Mouse (Mus musculus) gastrocnemius, postnatal 4 days (tissue): ENCODE results near the gene Sik1. TPM values are rescaled to one million over a fixed set of nuclear protein-coding genes. Genes with fewer than 3 reads are reported as not detected.

Experiments
- DNase-seq, 2 experiments: peaks; one replicate each; pipeline ENCODE4 v3.0.0; 2021 to 2022; ENCODE audit warnings: low spot score in 2 of 2, mixed read lengths in 2 of 2
- total RNA-seq, 2 experiments: library from RNA; stranded (reverse); gene quantifications; 2 replicates each; pipeline ENCODE4 v1.2.3; 2021

The Sik1 gene
- total RNA-seq, 2 experiments from 2014 or later = 80.3 to 83.2 TPM

DNA sequence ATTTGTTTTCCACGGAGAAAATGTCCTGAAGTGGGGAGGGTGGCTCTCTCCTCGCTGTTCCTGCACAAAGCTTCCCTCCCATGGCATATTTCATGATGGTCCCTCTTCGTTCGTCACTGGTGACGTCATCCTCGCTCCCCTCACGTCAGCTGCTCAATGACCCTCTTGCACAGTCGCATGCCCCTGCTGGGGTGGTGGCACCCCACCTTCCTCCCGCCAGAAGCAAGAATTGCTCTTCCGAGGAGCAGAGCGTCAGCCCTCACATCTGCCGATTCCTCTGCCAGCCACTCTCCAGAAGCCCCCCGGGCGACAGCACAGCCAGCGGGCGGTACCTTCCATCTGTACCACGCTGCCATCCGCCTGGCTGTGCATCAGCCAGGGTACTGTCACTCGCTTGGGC, 45.7 kb downstream of the Sik1 start:
- DNase-seq = no peak

DNA sequence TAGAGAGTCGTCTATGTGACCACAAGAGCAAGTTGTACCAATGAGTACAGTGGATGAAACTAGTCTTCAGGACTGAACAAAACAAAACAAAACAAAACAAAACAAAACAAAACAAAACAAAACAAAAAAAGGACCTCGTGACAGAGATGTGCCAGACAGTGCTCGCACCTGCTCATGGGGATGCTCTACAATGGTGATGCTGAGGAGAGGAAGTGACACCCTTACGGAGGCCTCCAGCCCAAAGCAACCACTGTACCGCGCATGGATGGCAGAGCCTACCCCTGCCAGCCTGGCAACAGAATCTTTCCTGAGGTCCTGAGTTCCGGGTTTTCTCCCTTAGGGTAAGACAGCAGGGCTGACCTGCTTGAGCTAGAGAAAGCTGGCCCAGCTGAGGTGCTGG, 46.5 kb downstream of the Sik1 start:
- no peak for DNase-seq

DNA sequence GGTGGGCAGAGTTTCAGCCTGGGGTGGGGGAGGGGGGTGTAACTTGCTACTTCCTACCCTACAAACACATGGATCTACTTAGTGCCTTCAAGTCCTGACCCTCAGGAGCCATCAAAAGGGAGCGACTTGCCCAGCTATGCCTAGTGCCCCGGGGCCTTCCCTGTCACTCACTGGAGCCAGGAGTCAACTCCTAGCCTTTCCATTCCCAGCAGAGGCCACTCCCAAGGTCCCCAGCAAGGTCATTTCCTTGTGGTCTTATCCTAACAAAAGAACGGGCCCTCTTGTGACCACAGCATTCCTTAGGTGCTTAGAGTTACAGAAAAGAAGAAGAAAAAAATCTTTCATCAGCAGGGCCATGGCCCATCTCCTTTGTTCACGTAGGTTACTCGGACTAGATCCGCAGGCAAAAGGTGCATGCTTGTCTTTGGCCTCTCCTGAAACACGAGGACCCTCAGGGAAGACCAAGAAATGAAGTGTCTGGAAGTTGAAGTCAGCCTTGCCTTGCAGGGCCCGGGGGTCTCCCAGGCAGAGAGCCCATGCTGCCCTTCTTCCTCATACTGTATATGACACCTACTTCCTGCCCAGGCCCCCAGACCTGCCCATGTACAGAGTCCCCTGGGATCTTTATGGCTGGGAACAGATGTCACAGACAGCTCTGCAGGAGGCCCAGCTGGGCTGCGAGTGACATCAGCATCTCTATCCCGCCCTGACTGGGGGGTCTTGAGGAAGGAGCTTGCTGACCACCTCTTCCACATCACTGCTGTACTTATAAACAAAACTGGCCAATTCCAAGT, 47.3 kb downstream of the Sik1 start:
- no peak for DNase-seq

DNA sequence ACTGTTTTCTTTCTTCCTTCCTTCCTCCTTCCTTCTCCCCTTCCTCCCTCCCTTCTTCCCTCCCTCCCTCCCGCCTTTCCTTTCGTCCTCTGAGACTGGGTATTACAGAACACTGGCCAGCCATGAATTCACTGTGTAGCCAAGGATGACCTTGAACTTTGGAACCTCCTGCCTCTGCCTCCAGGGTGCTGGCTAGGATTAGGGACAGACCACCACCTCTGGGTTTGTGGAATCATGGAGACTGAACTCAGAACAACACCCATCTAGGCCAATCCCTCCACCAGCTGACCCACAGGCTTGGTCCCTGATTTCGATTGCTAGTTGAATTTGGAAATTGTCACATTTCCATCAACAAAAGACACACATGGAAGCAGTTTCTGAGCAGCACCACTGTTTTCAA, 49.1 kb downstream of the Sik1 start:
- DNase-seq = no peak

DNA sequence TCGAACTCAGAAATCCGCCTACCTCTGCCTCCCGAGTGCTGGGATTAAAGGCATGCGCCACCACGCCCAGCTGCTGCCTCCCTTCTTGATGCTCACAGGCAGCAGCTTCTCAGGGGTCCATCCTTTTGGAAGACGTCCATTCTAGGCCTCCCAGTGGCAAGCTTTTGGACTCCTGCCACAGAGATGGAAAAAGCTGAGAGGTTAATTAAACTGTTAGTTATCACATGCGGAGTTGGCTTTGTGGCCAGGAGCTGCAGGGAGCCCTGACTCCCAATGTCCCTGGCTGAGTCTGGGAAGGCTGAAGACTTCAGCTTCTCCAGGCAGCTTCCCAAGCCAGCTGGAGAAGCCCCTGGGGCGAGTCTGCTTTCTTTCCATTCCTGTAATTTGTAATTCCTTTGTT, 49.6 kb downstream of the Sik1 start:
- peak in 1 of 2 experiments; percentile 59 for DNase-seq

DNA sequence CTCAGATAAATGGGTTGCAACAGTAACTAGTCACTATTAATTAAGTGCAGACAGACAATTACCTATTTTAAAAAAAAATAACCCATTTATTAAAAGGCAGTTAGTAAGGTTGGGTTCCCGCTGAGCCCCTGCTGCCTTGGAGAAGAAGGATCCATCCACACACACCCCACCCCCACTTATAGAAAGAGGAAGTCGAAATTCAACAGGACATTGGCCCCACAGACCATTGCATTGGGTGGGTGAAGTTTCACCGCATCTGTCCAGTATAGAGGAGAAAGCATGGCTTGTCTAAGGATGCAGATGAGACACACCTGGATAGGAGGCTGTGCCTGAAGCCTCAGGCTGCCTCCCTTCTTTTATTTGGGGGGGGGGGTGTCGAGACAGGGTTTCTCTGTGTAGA, 50.0 kb downstream of the Sik1 start:
- no peak for DNase-seq

DNA sequence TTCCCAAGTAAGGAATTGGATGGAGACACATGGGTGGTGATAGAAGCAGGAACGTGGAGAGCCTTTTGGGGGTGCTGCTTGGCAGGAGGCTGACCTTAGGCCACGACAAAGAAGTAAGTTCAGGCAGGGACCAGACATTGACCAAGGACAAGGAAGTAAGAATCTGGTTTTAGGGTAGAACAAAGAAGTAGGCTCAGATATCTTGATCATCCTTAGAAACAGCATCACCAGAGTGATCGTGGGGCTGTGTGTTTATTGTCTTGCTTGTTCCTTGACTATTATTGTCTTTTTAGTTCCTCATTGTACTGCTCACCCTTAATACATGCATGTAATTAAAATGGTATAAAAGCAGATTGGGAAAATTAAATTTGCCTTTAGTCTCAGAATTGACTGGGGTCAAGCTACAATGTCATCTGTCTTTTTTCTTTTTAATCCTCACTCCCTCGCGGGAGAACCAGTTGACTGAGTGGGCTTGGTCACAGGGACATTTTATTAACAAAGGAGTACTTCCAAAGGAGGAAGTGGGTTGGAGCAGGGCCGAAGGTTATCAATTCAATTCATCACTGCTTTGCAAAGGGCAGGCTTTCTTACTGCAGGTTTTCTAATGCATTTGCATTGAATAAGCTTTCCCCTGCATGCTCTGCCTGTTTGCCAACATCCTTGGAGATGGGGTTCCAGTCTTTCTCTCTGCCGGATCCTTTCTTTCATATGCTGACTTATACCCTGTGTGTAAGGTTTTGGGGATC, 53.2 kb downstream of the Sik1 start:
- DNase-seq = no peak

DNA sequence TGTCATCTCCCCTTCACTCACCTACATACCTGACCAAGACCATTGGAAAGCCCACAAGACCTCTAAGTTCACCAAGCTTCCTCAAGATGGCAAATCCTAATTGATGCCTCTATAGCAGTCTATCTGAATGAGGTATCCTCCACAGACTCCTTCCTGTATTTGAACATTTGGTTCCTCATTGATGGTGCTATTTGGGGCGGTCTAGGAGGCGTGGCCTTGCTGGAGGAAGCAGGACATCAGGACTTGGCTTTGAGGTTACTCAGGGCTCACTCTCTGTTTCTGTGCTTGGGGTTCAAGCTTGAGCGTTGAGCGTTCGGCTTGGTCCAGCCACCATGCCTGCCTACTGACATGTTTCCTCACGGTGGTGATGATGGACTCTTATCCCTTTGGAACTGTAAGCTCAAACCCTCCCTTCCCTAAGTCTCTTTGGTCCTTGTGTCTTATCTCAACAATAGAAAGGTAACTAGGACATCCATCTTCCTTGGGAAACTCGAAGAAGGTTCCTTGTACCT, 54.7 kb downstream of the Sik1 start:
- no peak for DNase-seq

DNA sequence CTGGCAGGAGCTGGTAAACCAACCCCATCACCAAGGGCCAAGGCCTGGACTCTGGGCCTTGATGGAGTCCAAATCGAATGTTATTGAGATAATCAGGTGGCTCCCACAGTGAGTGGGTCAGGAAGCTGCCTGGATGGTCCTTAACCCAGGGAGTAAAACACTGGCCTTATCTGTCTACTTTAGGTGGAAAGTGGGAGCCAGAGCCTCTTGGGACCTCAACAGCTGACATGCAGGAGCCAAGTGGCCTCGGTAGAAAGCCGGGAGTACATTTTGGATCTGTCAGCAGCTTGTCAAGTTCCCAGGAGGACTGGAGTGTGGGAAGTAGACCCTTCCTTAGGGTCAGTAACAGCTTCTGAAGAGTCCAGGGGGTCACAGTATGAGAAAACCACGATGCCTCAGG, 59.7 kb downstream of the Sik1 start:
- DNase-seq = no peak

Other genes with a start within 250 kb of the Sik1 start
- gene Cbs, start 218.6 kb downstream of the Sik1 start, total RNA-seq = 1 to 10 TPM in 1 of 2 experiments, under 1 TPM in 1; 0.64 to 1.4 TPM
- 100 to 1,000 TPM; 154 to 181 TPM for gene U2af1, start 196.9 kb downstream of the Sik1 start, total RNA-seq
- not detected for gene Cryaa, start 178.0 kb downstream of the Sik1 start, total RNA-seq
- 10 to 100 TPM; 17.3 to 29.4 TPM for gene Rrp1b, start 180.3 kb upstream of the Sik1 start, total RNA-seq
- gene Hsf2bp, start 180.5 kb upstream of the Sik1 start, total RNA-seq = 1 to 10 TPM; 6.1 to 8.2 TPM